Mouse (Mus musculus) MEL (cell line): ENCODE data around the gene Nuf2.

Experiments
- CTCF ChIP-seq, 3 experiments: IDR thresholded peaks in 2 of 3; conservative IDR thresholded peaks in 1 of 3; 2 replicates each; pipeline ENCODE4 v1.5.1; 2011 to 2012; ENCODE audit warnings: low read length in 3 of 3, low read depth in 2 of 3, mild to moderate bottlenecking in 2 of 3, improper control_type of control experiment in 1 of 3, inconsistent platforms in 1 of 3, mixed read lengths in 1 of 3, moderate library complexity in 1 of 3; ENCODE audit not compliant: control insufficient read depth in 1 of 3, insufficient read depth in 1 of 3, poor library complexity in 1 of 3, severe bottlenecking in 1 of 3
- GABPA ChIP-seq: IDR thresholded peaks from 2 replicates; pipeline ENCODE4 v1.6.1; 2012; ENCODE audit warnings: low read depth, mild to moderate bottlenecking, inconsistent platforms, low read length, improper control_type of control experiment, moderate library complexity
- GATA1 ChIP-seq: IDR thresholded peaks from 2 replicates; pipeline ENCODE4 v1.6.1; 2011; ENCODE audit warnings: low read depth, low read length, improper control_type of control experiment
- MAFK ChIP-seq: IDR thresholded peaks from 2 replicates; pipeline ENCODE4 v1.6.1; 2011; ENCODE audit warnings: low read depth, mild to moderate bottlenecking, low read length, improper control_type of control experiment, borderline replicate concordance
- MEF2A ChIP-seq: IDR thresholded peaks from 2 replicates; pipeline ENCODE4 v1.6.1; 2014; ENCODE audit warnings: low read depth, mild to moderate bottlenecking, inconsistent platforms, low read length, improper control_type of control experiment; ENCODE audit not compliant: poor library complexity, insufficient replicate concordance, severe bottlenecking; ENCODE audit errors: extremely low read depth
- NELFE ChIP-seq: IDR thresholded peaks from 2 replicates; pipeline ENCODE4 v1.6.1; 2011; ENCODE audit warnings: low read depth, low read length, improper control_type of control experiment
- POLR2A ChIP-seq, 2 experiments: IDR thresholded peaks; 2 replicates each; pipeline ENCODE4 v1.6.1; 2011 to 2012; ENCODE audit warnings: low read length in 2 of 2, mild to moderate bottlenecking in 2 of 2, control low read depth in 1 of 2, improper control_type of control experiment in 1 of 2, low read depth in 1 of 2, moderate library complexity in 1 of 2; ENCODE audit not compliant: control insufficient read depth in 1 of 2, insufficient read depth in 1 of 2, poor library complexity in 1 of 2
- TCF12 ChIP-seq: IDR thresholded peaks from 2 replicates; pipeline ENCODE4 v1.6.1; 2014; ENCODE audit warnings: low read depth, mild to moderate bottlenecking, inconsistent platforms, low read length, improper control_type of control experiment, moderate library complexity

DNA sequence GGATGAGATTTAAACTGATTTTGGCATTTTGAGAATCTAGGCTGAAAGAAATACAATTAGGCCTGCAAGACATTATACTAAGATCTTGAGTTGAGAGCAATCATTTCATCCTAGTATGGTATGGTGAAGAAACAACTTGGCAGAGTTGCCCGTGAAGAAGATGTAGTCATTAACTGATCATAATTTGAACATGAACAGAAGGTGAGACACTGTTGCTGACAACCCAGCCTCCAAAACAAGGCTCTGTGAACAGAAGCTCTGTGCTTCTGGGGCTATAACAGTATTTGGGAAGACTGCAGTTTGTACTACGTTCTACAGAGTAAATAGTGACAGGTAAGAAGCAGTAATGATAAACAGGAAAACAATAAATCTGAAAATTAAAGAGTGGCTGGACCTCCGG, 28.4 kb downstream of the Nuf2 start:
- TF ChIP-seq MAFK (no peak), TCF12 (no peak), POLR2A (IDR thresholded peaks at IDR 0.05; ENCODE audit: control insufficient read depth in 1 of 2, insufficient read depth in 1 of 2, low read depth in 1 of 2, low read length in 2 of 2, poor library complexity in 1 of 2) (no peak), GABPA (no peak), MEF2A (no peak), CTCF (IDR thresholded peaks at IDR 0.05 in 2 of 3, conservative IDR thresholded peaks at IDR 0.05 in 1 of 3; ENCODE audit: control insufficient read depth in 1 of 3, insufficient read depth in 1 of 3, low read depth in 2 of 3, low read length in 3 of 3, poor library complexity in 1 of 3, severe bottlenecking in 1 of 3) (no peak), NELFE (no peak), GATA1 (no peak)
